Mouse (Mus musculus) limb, embryonic 13.5 days (tissue): ENCODE measurements around the gene Olfr39. TPM values are rescaled to one million over a fixed set of nuclear protein-coding genes. Genes with fewer than 3 reads are reported as not detected.
"Not testable (repeated sequence)": the region's sequence is repeated elsewhere in the genome, so short reads cannot be mapped to it uniquely, and the experiment has no call there.

ENCODE experiments used
- ATAC-seq: fragments of 200-750 bp; cut with Nextera tagmentation; 2 replicates; pipeline ENCODE4 v1.8.0; 2017; ENCODE audit warnings: low read depth, moderate number of reproducible peaks, moderate TSS enrichment; ENCODE audit not compliant: low FRiP score
- H3K27ac ChIP-seq: fragments of 300-500 bp; sonication (generic); 2 replicates; pipeline ENCODE4 v1.5.1; 2015; ENCODE audit warnings: inconsistent platforms, mild to moderate bottlenecking, moderate library complexity
- H3K27me3 ChIP-seq: fragments of 300-500 bp; sonication (generic); 2 replicates; pipeline ENCODE4 v1.6.1; 2015; ENCODE audit warnings: mild to moderate bottlenecking, inconsistent platforms
- H3K36me3 ChIP-seq: fragments of 300-500 bp; sonication (generic); 2 replicates; pipeline ENCODE4 v1.6.1; 2015; ENCODE audit warnings: inconsistent platforms, mild to moderate bottlenecking, moderate library complexity
- H3K4me1 ChIP-seq: fragments of 300-500 bp; sonication (generic); 2 replicates; pipeline ENCODE4 v1.6.1; 2015; ENCODE audit warnings: inconsistent platforms
- H3K4me2 ChIP-seq: fragments of 300-500 bp; sonication (generic); replicated peaks from 2 replicates; pipeline ENCODE4 v1.6.1; 2015; ENCODE audit warnings: inconsistent platforms, mild to moderate bottlenecking, moderate library complexity
- H3K4me3 ChIP-seq: fragments of 300-500 bp; sonication (generic); 2 replicates; pipeline ENCODE4 v1.5.1; 2015; ENCODE audit warnings: moderate library complexity, mild to moderate bottlenecking, inconsistent platforms
- H3K9ac ChIP-seq: fragments of 300-500 bp; sonication (generic); 2 replicates; pipeline ENCODE4 v1.6.1; 2015; ENCODE audit warnings: mild to moderate bottlenecking, inconsistent platforms
- H3K9me3 ChIP-seq: fragments of 300-500 bp; sonication (generic); 2 replicates; pipeline ENCODE4 v1.6.1; 2016; ENCODE audit warnings: inconsistent platforms
- WGBS: fragments of 180-500 bp; shearing (Covaris S2); methylation state at CpG from one replicate; pipeline ENCODE4 v1.1.7; 2015; 5-methylcytosine and 5-hydroxymethylcytosine counted together
- polyA plus RNA-seq: library from polyadenylated mRNA; unstranded; fragments of >200 nt; fragmentation: Nextera tagmentation; extraction: Ambion mirVana; gene quantifications from 2 replicates; pipeline ENCODE4 v1.2.1, GENCODE M21; 2015

Gene Olfr39
- not detected in 2 replicates for polyA plus RNA-seq

DNA sequence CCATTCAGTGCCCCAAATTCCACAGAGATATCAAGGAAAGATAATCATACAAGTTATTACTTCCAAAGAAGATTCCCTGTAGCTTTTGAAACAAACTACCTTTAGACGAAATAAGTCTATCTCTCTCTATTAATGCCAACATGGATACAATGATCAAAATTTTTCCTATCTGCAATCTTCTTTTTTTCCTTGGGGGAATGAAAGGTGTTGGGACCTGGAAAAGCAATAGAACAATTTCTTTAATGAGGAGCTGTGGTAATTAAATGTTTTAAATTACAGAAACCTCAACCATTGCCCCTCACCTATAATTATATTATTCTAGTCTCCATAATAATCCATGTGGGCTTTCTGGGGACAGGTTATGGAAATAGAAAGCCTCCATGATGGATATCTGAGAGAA lies at the start of gene Olfr39:
Olfr39 (plus strand) TSS at position 301 of the 400 bp plus-strand sequence.
- no peak within 1 kb of the TSS for H3K4me2 ChIP-seq

DNA sequence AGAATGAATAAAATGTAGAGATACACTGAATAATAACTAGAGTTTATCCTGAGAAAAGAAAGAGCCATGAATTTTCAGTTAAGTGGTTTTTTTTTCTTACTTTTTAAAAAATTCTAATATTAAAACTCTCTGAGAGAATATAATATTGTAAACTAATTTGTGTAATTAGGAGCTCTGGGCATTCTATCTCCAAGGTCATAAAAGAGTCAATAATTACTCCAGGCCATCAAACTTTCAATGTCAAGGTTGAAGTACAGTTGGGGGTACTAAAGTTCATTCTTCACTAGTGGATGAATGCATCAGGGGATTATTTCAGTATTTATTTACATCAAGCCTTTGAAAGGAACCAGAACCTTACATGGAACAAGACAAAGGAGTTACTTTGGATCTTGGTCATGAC lies 45.3 kb upstream of the Olfr39 start, which contains the start of gene Olfr872:
Olfr872 (plus strand) TSS at position 301 of the 400 bp plus-strand sequence.
- Histone ChIP-seq H3K4me2 (no peak within 1 kb of the TSS), H3K4me3 (no peak within 1 kb of the TSS), H3K36me3 (no peaks in the 10 kb centered on the region), H3K9ac (no peak within 1 kb of the TSS), H3K9me3 (no peaks in the 10 kb centered on the region; the same call in 1 of the 2 replicates), H3K27me3 (no peaks in the 10 kb centered on the region), H3K27ac (no peak within 1 kb of the TSS), H3K4me1 (no peaks in the 10 kb centered on the region)
- ATAC-seq, result no peak

More for the DNA sequence above, at the start of gene Olfr39:
- 78% methylated on average over 1 of the region's 1 CpGs for WGBS
- Histone ChIP-seq H3K4me3 (no peak within 1 kb of the TSS), H3K9me3 (no peaks in the 10 kb centered on the region), H3K27ac (no peak within 1 kb of the TSS), H3K9ac (no peak within 1 kb of the TSS), H3K4me1 (no peaks in the 10 kb centered on the region), H3K27me3 (no peaks in the 10 kb centered on the region), H3K36me3 (no peaks in the 10 kb centered on the region)
- no peak for ATAC-seq

GRCm38 (mm10) chr9:20237378-20237777 lies 44.8 kb upstream of the Olfr39 start:
- no peak overlapping the region for H3K9ac ChIP-seq
- H3K36me3 ChIP-seq, result no peaks in the 10 kb centered on the region
- no peaks in the 10 kb centered on the region for H3K4me1 ChIP-seq
- no peak overlapping the region for H3K4me2 ChIP-seq
- H3K4me3 ChIP-seq, result no peak overlapping the region
- H3K9me3 ChIP-seq, result no peaks in the 10 kb centered on the region; the same call in 1 of the 2 replicates
- no peak for ATAC-seq
- H3K27me3 ChIP-seq, result no peaks in the 10 kb centered on the region
- H3K27ac ChIP-seq, result no peak overlapping the region
- 73% methylated on average over 2 of the region's 2 CpGs for WGBS

GRCm38 (mm10) chr9:20295562-20295961 lies 13.4 kb downstream of the Olfr39 start:
- H3K27ac ChIP-seq, H3K9me3 ChIP-seq, H3K27me3 ChIP-seq, H3K36me3 ChIP-seq, H3K4me1 ChIP-seq, H3K9ac ChIP-seq, ATAC-seq, H3K4me3 ChIP-seq, H3K4me2 ChIP-seq: not testable (repeated sequence)
- 85% methylated on average over 5 of the region's 5 CpGs for WGBS

GRCm38 (mm10) chr9:20298232-20298631 lies 16.1 kb downstream of the Olfr39 start, which contains the start of gene Olfr873:
Gene Olfr873 (plus strand): TSS chr9:20298532.
- Histone ChIP-seq H3K27ac (no peak within 1 kb of the TSS), H3K27me3 (no peaks in the 10 kb centered on the region), H3K36me3 (no peaks in the 10 kb centered on the region), H3K4me3 (no peak within 1 kb of the TSS), H3K9ac (no peak within 1 kb of the TSS), H3K9me3 (no peaks in the 10 kb centered on the region), H3K4me1 (no peaks in the 10 kb centered on the region), H3K4me2 (no peak within 1 kb of the TSS)
- ATAC-seq, result no peak
- 81% methylated on average over 1 of the region's 1 CpGs for WGBS

- Histone ChIP-seq H3K27me3 (no peaks in the 10 kb centered on the region), H3K27ac (no peak within 1 kb of the TSS), H3K4me2 (no peak within 1 kb of the TSS), H3K4me1 (no peaks in the 10 kb centered on the region), H3K36me3 (no peaks in the 10 kb centered on the region), H3K4me3 (no peak within 1 kb of the TSS), H3K9me3 (no peaks in the 10 kb centered on the region), H3K9ac (no peak within 1 kb of the TSS)
- no peak for ATAC-seq
Measured at GRCm38 (mm10) chr9:20335994-20336393, 53.8 kb downstream of the Olfr39 start, which contains the start of gene Olfr18. Gene Olfr18 (minus strand): TSS chr9:20336094.

Other genes with a start within 250 kb of the Olfr39 start
- not detected in 2 replicates for gene Olfr867, start 224.8 kb upstream of the Olfr39 start, polyA plus RNA-seq
- gene Olfr868, start 183.7 kb upstream of the Olfr39 start, polyA plus RNA-seq, result not detected in 2 replicates
- not detected in 2 replicates for gene Olfr869, start 153.3 kb upstream of the Olfr39 start, polyA plus RNA-seq
- not detected in 2 replicates for gene Olfr870, start 108.3 kb upstream of the Olfr39 start, polyA plus RNA-seq
- gene Olfr871, start 70.1 kb upstream of the Olfr39 start, polyA plus RNA-seq, result not detected in 2 replicates
- gene Olfr872, start 45.2 kb upstream of the Olfr39 start, polyA plus RNA-seq, result not detected in 2 replicates
- not detected in 2 replicates for gene Olfr873, start 16.2 kb downstream of the Olfr39 start, polyA plus RNA-seq
- gene Olfr18, start 53.7 kb downstream of the Olfr39 start, polyA plus RNA-seq, result 0.09 TPM in 1 of 2 replicates, not detected in the other
- gene Zfp560, start 102.8 kb downstream of the Olfr39 start, polyA plus RNA-seq, result 34.5 and 38.7 TPM in 2 replicates
- gene Zfp26, start 177.8 kb downstream of the Olfr39 start, polyA plus RNA-seq, result 20.3 TPM in 2 replicates
- gene Zfp426, start 210.4 kb downstream of the Olfr39 start, polyA plus RNA-seq, result 18.6 and 23.3 TPM in 2 replicates
- gene Zfp266, start 239.1 kb downstream of the Olfr39 start, polyA plus RNA-seq, result 144 and 152 TPM in 2 replicates